Mouse (Mus musculus): ENCODE results near the gene Vgll4.

- TF ChIP-seq POLR2A (IDR thresholded peaks at IDR 0.05; ENCODE audit: borderline replicate concordance, extremely low read depth, insufficient read depth, insufficient read length, poor library complexity, severe bottlenecking) (no peak), CTCF (IDR thresholded peaks at IDR 0.05; ENCODE audit: borderline replicate concordance, extremely low read depth, insufficient read depth, insufficient read length) (no peak)
These were observed 78.5 kb downstream of the Vgll4 start for GRCm38 (mm10) chr6:114891272-114891671.
